Mouse (Mus musculus) hindbrain, embryonic 10.5 days (tissue): ENCODE measurements around the gene Cox7b. TPM values are rescaled to one million over a fixed set of nuclear protein-coding genes. Genes with fewer than 3 reads are reported as not detected.
"Not testable (repeated sequence)": the region's sequence is repeated elsewhere in the genome, so short reads cannot be mapped to it uniquely, and the experiment has no call there.

Source experiments
- DNase-seq: peaks from one replicate; pipeline ENCODE4 v3.0.0-alpha.2; 2017; ENCODE audit warnings: low spot score
- H3K27ac ChIP-seq: fragments of 300-500 bp; sonication (generic); 2 replicates; pipeline ENCODE4 v1.5.1; 2016; ENCODE audit warnings: mild to moderate bottlenecking, moderate library complexity
- H3K27me3 ChIP-seq: fragments of 300-500 bp; sonication (generic); 2 replicates; pipeline ENCODE4 v1.6.1; 2016; ENCODE audit warnings: mild to moderate bottlenecking; ENCODE audit not compliant: poor library complexity, insufficient read depth, severe bottlenecking
- H3K36me3 ChIP-seq: fragments of 300-500 bp; sonication (generic); 2 replicates; pipeline ENCODE4 v1.6.1; 2016; ENCODE audit warnings: mild to moderate bottlenecking, moderate library complexity
- H3K4me1 ChIP-seq: fragments of 300-500 bp; sonication (generic); replicated peaks from 2 replicates; pipeline ENCODE4 v1.6.1; 2016; ENCODE audit warnings: mild to moderate bottlenecking
- H3K4me3 ChIP-seq: fragments of 300-500 bp; sonication (generic); 2 replicates; pipeline ENCODE4 v1.5.1; 2016; ENCODE audit warnings: mild to moderate bottlenecking, moderate library complexity
- H3K9me3 ChIP-seq: fragments of 300-500 bp; sonication (generic); 2 replicates; pipeline ENCODE4 v1.6.1; 2016; ENCODE audit warnings: mild to moderate bottlenecking, moderate library complexity
- WGBS: fragments of 180-500 bp; shearing (Covaris S2); methylation state at CpG from one replicate; pipeline ENCODE4 v1.1.7; 2016; 5-methylcytosine and 5-hydroxymethylcytosine counted together
- polyA plus RNA-seq: library from polyadenylated mRNA; unstranded; fragments of >200 nt; fragmentation: Nextera tagmentation; extraction: Ambion mirVana; gene quantifications from 2 replicates; pipeline ENCODE4 v1.2.1, GENCODE M21; 2016

Gene Cox7b
- 296 and 330 TPM in 2 replicates for polyA plus RNA-seq

GRCm38 (mm10) chrX:106015571-106016322 is at the start of gene Cox7b:
Gene Cox7b, plus strand, starts transcription at chrX:106015700.
- Histone ChIP-seq H3K9me3 (no peaks in the 10 kb centered on the region), H3K4me1 (0 out of 2 replicates have a peak, but pooled peaks cover 2% of the 10 kb centered on the region), H3K4me3 (peak within 1 kb of the TSS; percentile 61), H3K27me3 (no peaks in the 10 kb centered on the region), H3K27ac (peak within 1 kb of the TSS; percentile 85), H3K36me3 (peaks cover 21% of the 10 kb centered on the region)
- peak; percentile 67 for DNase-seq
- 14% methylated on average over 26 of the region's 26 CpGs for WGBS

GRCm38 (mm10) chrX:106001605-106002004 is 13.9 kb upstream of the Cox7b start:
- WGBS: 76% methylated on average over 1 of the region's 1 CpGs
- no peak overlapping the region for H3K4me3 ChIP-seq
- no peak overlapping the region for H3K27ac ChIP-seq
- no peak for DNase-seq
- H3K36me3 ChIP-seq: peaks cover 30% of the 10 kb centered on the region; the same call in 1 of the 2 replicates
- H3K9me3 ChIP-seq: no peaks in the 10 kb centered on the region
- H3K4me1 ChIP-seq: no peaks in the 10 kb centered on the region
- H3K27me3 ChIP-seq: no peaks in the 10 kb centered on the region

- WGBS: 21% methylated on average over 3 of the region's 3 CpGs
- H3K27me3 ChIP-seq: no peaks in the 10 kb centered on the region
Observed at GRCm38 (mm10) chrX:106010762-106011161, 4.7 kb upstream of the Cox7b start.

GRCm38 (mm10) chrX:106011465-106012159 is 3.9 kb upstream of the Cox7b start, which contains the start of gene Magt1:
Gene Magt1, minus strand, starts transcription at chrX:106011906.
- no peaks in the 10 kb centered on the region for H3K27me3 ChIP-seq
- peak within 1 kb of the TSS; percentile 60 for H3K4me3 ChIP-seq
- peak within 1 kb of the TSS; percentile 87 for H3K27ac ChIP-seq
- peak; percentile 87 for DNase-seq
- H3K4me1 ChIP-seq: peaks cover 10% of the 10 kb centered on the region
- 18% methylated on average over 45 of the region's 45 CpGs for WGBS
- H3K36me3 ChIP-seq: no peaks in the 10 kb centered on the region
- no peaks in the 10 kb centered on the region for H3K9me3 ChIP-seq

More at GRCm38 (mm10) chrX:106010762-106011161, 4.7 kb upstream of the Cox7b start:
- no peak for DNase-seq
- peak overlapping the region; percentile 87; the same call in 1 of the 2 replicates for H3K27ac ChIP-seq
- H3K9me3 ChIP-seq: no peaks in the 10 kb centered on the region
- peaks cover 10% of the 10 kb centered on the region for H3K4me1 ChIP-seq
- H3K4me3 ChIP-seq: peak overlapping the region; percentile 60
- no peaks in the 10 kb centered on the region for H3K36me3 ChIP-seq

GRCm38 (mm10) chrX:106012559-106012958 is 2.9 kb upstream of the Cox7b start:
- Histone ChIP-seq H3K27ac (peak overlapping the region; percentile 86), H3K27me3 (no peaks in the 10 kb centered on the region), H3K4me1 (peaks cover 10% of the 10 kb centered on the region), H3K9me3 (no peaks in the 10 kb centered on the region), H3K4me3 (peak overlapping the region; percentile 44), H3K36me3 (no peaks in the 10 kb centered on the region)
- DNase-seq: peak; percentile 3
- WGBS: 61% methylated on average over 3 of the region's 3 CpGs

GRCm38 (mm10) chrX:106013217-106013616 is 2.3 kb upstream of the Cox7b start:
- Histone ChIP-seq H3K27ac (no peak overlapping the region), H3K9me3 (no peaks in the 10 kb centered on the region), H3K4me1 (peaks cover 10% of the 10 kb centered on the region), H3K4me3 (no peak overlapping the region), H3K27me3 (no peaks in the 10 kb centered on the region), H3K36me3 (no peaks in the 10 kb centered on the region)
- 25% methylated on average over 2 of the region's 2 CpGs for WGBS
- DNase-seq: peak; percentile 25

GRCm38 (mm10) chrX:106014741-106015377 is 641 bp upstream of the Cox7b start:
- H3K4me1 ChIP-seq, H3K27ac ChIP-seq, H3K9me3 ChIP-seq, DNase-seq, H3K27me3 ChIP-seq: not testable (repeated sequence)
- peak overlapping the region; percentile 61 for H3K4me3 ChIP-seq
- WGBS: 73% methylated on average over 2 of the region's 2 CpGs
- peaks cover 12% of the 10 kb centered on the region for H3K36me3 ChIP-seq

GRCm38 (mm10) chrX:106017102-106017501 is 1.6 kb downstream of the Cox7b start:
- no peaks in the 10 kb centered on the region for H3K27me3 ChIP-seq
- no peak for DNase-seq
- H3K4me3 ChIP-seq: 0 out of 2 replicates have a peak overlapping the region, but pooled peaks have one; percentile 61
- no peak overlapping the region for H3K27ac ChIP-seq
- peaks cover 34% of the 10 kb centered on the region for H3K36me3 ChIP-seq
- WGBS: 86% methylated on average over 3 of the region's 3 CpGs
- H3K9me3 ChIP-seq: no peaks in the 10 kb centered on the region
- 0 out of 2 replicates have a peak, but pooled peaks cover 2% of the 10 kb centered on the region for H3K4me1 ChIP-seq

- DNase-seq: no peak
- Histone ChIP-seq H3K4me3 (no peak overlapping the region), H3K36me3 (peaks cover 37% of the 10 kb centered on the region), H3K9me3 (no peaks in the 10 kb centered on the region), H3K27me3 (no peaks in the 10 kb centered on the region), H3K4me1 (0 out of 2 replicates have a peak, but pooled peaks cover 1% of the 10 kb centered on the region), H3K27ac (no peak overlapping the region)
- 90% methylated on average over 4 of the region's 4 CpGs for WGBS
Observed at GRCm38 (mm10) chrX:106017516-106017915, 2.0 kb downstream of the Cox7b start.

GRCm38 (mm10) chrX:106026418-106027342 is 11.2 kb downstream of the Cox7b start, which contains the start of gene Atp7a:
Gene Atp7a, plus strand, starts transcription at chrX:106027276.
- WGBS: 22% methylated on average over 36 of the region's 36 CpGs
- H3K27ac ChIP-seq: peak within 1 kb of the TSS; percentile 85
- H3K27me3 ChIP-seq: peaks cover 5% of the 10 kb centered on the region; the same call in 1 of the 2 replicates
- H3K4me3 ChIP-seq: peak within 1 kb of the TSS; percentile 57
- 0 out of 2 replicates have a peak, but pooled peaks cover 9% of the 10 kb centered on the region for H3K4me1 ChIP-seq
- no peaks in the 10 kb centered on the region for H3K9me3 ChIP-seq
- DNase-seq: peak; percentile 91
- H3K36me3 ChIP-seq: peaks cover 9% of the 10 kb centered on the region

- Histone ChIP-seq H3K27ac (peak overlapping the region; percentile 85), H3K4me1 (0 out of 2 replicates have a peak, but pooled peaks cover 9% of the 10 kb centered on the region), H3K9me3 (no peaks in the 10 kb centered on the region), H3K4me3 (peak overlapping the region; percentile 57), H3K36me3 (peaks cover 3% of the 10 kb centered on the region), H3K27me3 (peaks cover 5% of the 10 kb centered on the region; the same call in 1 of the 2 replicates)
- WGBS: 15% methylated on average over 8 of the region's 8 CpGs
- DNase-seq: no peak
Observed at GRCm38 (mm10) chrX:106027343-106027674, 11.8 kb downstream of the Cox7b start.
